Mouse (Mus musculus) mouse embryonic stem cell (cell line): ENCODE measurements around the gene Gm20547.
"Not testable (repeated sequence)": the region's sequence is repeated elsewhere in the genome, so short reads cannot be mapped to it uniquely, and the experiment has no call there.

Source experiments
- in situ Hi-C, 2 experiments: fragments of 300-500 bp; cut with MboI; formaldehyde crosslinking; loops; 1 replicate in 1 of 2; 3 replicates in 1 of 2; pipeline ENCODE4 v1.14.3; 2019 to 2020; ENCODE audit warnings: low sequenced_read_pairs in 2 of 2, low pct_unique_long_range_greater_than_20kb in 1 of 2, mixed read lengths in 1 of 2; ENCODE audit not compliant: unreplicated experiment in 1 of 2

The Gm20547 gene

DNA sequence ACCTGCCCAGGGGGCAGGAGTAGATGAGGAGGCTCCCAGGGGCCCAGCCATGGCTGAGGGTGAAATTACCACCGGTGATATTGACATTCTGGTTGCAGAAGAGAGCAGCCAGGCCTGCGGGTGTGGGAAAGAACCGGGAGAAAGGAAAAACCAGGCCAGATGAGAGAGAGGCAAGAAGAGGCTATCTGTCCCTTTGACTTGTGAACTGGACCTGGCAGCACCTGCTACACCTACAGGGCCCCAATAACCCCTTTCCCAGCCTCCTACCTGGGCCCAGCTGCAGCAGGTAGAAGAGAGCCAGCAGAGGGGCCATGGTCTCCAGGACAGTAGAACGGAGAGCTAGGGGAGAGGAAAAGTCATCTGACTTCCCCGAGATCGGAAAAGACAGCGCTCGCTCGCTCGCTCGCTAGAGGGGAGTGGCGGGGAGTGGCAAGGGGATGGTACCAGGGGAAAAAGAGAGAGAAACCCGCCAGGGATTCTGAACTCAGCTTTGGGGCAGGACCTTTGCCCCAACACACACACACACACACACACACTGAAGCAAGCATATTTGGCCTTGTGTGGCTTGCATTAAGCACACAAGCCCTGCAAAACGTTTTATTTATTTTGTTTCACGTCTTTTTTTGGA lies at the start of gene Gm20547:
Gene Gm20547, minus strand, starts transcription at position 360 of the 628 bp plus-strand sequence.
- in situ Hi-C loops = no loop called here

GRCm38 (mm10) chr17:34931061-34931734 lies 49.4 kb upstream of the Gm20547 start, which contains the start of gene Neu1:
TSS of gene Neu1 (plus strand) at chr17:34931253.
- in situ Hi-C loops = loop anchor here in 1 of 2 experiments (25.0 kb wide), 1 partner anchor 219 kb away; no protein-coding TSS in a partner anchor

GRCm38 (mm10) chr17:34928841-34929240 lies 47.0 kb upstream of the Gm20547 start:
- in situ Hi-C loops = loop anchor here in 1 of 2 experiments (25.0 kb wide), 1 partner anchor 217 kb away; no protein-coding TSS in a partner anchor

- in situ Hi-C loops = loop anchor here in 1 of 2 experiments (25.0 kb wide), 1 partner anchor 215 kb away; no protein-coding TSS in a partner anchor
Measured at GRCm38 (mm10) chr17:34927306-34928019, 45.6 kb upstream of the Gm20547 start.

DNA sequence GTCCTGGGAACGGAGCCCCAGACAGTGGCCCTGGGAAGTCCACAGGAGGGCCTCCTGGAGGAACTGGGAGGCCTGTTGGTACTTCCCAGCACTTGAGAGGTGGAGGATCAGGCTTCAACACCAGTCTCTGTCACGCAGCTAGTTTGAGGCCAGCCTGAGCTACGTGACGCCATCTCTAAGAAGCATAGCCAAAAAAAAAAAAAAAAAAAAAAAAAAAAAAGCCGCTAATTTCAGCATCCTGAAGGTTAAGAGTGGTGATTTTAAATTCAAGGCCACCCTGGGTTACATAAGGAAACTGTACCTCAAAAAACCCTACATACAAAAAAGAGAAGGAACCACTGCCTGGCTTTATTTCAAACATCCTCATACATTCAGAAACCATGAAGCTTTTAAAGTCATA lies 42.4 kb upstream of the Gm20547 start:
- in situ Hi-C loops = no loop called here

DNA sequence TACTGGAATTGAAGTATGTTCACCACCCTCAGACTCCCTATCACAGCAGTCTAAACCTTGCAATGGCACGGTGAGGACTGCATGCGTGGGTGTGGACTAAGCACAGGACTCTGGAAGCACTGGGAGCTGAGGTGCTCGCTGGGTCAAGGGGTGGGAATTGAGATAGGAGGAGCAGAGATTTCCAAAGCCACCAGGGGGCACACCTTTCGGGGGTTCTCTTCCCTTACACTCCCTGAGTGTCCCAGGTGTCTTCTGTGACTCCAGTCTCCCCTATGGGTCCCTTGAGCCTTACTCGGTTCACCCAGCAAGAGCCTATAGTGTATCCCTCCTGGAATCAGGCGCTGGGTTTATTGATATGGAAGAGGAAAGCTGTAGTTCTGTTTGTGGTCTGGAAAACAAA lies 41.1 kb upstream of the Gm20547 start:
- in situ Hi-C loops = no loop called here

GRCm38 (mm10) chr17:34917188-34917587 lies 35.3 kb upstream of the Gm20547 start:
- in situ Hi-C loops = no loop called here

DNA sequence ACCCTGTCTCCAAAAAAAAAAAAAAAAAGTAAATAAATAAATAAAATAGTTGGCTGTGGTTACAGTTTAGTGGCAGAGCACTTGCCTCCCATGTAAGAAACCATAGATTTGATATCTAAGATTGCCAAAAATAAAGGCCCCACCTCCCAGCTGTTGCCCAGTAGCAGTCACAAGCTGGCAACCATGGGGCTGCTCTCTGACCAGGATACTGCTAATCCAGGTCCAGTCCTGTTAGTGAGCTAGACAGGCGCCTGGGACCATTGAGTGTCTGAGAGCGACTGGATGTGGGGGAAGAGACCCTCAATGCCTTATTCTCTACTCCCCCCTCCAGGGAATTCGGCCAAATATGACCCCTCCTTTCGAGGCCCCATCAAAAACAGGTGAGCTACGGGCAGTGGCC lies 34.5 kb upstream of the Gm20547 start:
- in situ Hi-C loops = no loop called here

DNA sequence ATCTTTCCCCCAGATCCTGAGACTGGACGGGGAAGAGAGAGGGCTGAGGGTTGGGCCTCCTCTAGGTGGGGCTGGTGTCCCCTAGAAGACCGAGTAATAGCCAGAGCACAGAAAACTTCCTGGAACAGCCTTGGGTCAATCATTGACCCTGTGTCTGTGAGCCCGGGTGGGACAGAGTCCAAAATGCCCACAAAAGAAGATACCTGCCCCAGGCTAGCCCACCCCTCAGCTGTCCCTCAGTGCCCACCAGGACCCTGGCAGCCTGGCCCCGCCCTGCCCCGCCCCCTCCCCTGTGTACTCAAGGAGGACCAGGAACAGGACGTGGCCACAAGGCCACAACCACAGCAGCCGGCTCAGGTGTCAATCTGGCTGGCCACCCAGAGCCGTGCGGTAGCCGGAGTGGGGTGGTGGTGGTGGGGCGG lies 33.6 kb upstream of the Gm20547 start:
- in situ Hi-C loops = no loop called here

- in situ Hi-C loops = no loop called here
Measured at GRCm38 (mm10) chr17:34913930-34914665, 32.3 kb upstream of the Gm20547 start, which contains the start of gene Slc44a4. TSS of gene Slc44a4 (plus strand) at chr17:34914466.

GRCm38 (mm10) chr17:34911945-34912351 lies 30.1 kb upstream of the Gm20547 start:
- in situ Hi-C loops = no loop called here

DNA sequence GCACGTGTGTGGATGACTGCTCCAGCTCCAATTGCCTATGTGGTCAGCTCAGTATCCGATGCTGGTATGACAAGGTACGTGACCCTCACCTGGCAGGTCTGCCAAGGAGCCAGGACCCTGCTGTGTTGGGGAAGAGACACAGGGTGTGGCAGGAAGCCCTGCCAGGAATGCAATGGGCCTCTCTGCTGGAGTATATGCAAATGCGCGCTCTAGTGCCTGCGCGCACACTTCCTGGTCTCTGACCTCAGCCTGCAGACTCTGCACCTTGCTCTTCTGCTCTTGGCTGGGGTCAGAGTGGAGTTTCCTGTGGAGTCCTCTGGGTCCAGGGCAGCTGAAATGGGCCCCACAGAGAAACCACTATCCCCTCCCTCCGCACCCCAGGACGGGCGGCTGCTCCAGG lies 29.1 kb upstream of the Gm20547 start:
- in situ Hi-C loops = no loop called here

GRCm38 (mm10) chr17:34902895-34903294 lies 21.1 kb upstream of the Gm20547 start:
- in situ Hi-C loops = no loop called here

- in situ Hi-C loops = not testable (repeated sequence)
Measured at GRCm38 (mm10) chr17:34901948-34902347, 20.1 kb upstream of the Gm20547 start.

DNA sequence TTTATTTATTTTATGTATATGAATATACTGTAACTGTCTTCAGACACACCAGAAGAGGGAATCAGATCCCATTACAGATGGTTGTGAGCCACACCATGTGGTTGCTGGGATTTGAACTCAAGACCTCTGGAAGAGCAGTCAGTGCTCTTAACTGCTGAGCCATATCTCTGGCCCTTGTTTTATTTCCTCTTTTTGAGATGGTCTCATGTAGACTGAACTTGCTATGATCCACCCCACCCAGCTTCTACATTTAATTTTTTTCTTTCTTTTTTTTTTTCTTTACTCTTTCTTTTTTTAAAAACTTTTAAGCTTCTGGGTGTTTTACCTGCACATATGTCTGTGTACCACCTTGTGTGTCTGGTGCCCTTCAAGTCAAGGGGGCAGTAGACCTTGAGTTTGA lies 19.0 kb upstream of the Gm20547 start:
- in situ Hi-C loops = not testable (repeated sequence)

DNA sequence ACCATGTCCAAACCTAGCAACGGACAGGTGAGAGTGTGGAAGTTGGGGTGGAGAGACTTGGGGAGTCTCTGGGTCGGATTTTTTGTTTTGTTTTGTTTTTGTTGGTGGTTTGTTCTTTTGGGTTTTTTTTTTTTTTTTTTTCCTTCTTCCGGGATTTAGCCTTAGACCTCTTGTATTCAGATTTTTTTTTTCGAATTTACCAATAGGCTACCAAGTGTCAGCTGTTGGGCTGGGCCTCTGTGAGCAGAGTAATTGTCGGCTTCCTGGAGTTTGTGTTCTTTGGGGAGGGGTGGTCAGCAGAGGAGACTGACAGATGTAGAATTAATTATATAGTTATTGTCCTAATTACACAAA lies 18.0 kb upstream of the Gm20547 start:
- in situ Hi-C loops = no loop called here

- in situ Hi-C loops = no loop called here
Measured at GRCm38 (mm10) chr17:34899053-34899889, 17.4 kb upstream of the Gm20547 start.

DNA sequence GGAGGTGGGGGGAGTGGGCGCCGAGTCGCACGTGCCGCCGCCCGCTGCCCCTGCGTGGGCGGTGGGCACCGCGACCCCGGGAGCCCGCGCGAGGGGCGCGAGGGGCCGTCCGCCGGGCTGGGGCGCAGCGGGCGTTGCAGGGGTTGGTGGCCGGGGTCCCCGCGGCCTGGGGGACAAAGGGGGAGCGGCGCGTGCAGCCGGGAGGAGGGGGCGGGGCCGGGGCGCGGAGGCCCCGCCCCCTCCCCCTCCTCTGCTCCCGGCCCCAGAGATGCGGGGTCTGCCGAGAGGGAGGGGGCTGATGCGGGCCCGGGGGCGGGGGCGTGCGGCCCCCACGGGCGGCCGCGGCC lies 16.8 kb upstream of the Gm20547 start:
- in situ Hi-C loops = no loop called here
